Mouse (Mus musculus) neural tube, postnatal 0 days (tissue): ENCODE data around the gene Sfswap. TPM values are rescaled to one million over a fixed set of nuclear protein-coding genes. Genes with fewer than 3 reads are reported as not detected.

Experiments
- polyA plus RNA-seq: library from polyadenylated mRNA; unstranded; fragments of >200 nt; fragmentation: Nextera tagmentation; extraction: Ambion mirVana; gene quantifications from 2 replicates; pipeline ENCODE4 v1.2.1, GENCODE M21; 2015

The Sfswap gene
- polyA plus RNA-seq = 46.9 and 54.6 TPM in 2 replicates

DNA sequence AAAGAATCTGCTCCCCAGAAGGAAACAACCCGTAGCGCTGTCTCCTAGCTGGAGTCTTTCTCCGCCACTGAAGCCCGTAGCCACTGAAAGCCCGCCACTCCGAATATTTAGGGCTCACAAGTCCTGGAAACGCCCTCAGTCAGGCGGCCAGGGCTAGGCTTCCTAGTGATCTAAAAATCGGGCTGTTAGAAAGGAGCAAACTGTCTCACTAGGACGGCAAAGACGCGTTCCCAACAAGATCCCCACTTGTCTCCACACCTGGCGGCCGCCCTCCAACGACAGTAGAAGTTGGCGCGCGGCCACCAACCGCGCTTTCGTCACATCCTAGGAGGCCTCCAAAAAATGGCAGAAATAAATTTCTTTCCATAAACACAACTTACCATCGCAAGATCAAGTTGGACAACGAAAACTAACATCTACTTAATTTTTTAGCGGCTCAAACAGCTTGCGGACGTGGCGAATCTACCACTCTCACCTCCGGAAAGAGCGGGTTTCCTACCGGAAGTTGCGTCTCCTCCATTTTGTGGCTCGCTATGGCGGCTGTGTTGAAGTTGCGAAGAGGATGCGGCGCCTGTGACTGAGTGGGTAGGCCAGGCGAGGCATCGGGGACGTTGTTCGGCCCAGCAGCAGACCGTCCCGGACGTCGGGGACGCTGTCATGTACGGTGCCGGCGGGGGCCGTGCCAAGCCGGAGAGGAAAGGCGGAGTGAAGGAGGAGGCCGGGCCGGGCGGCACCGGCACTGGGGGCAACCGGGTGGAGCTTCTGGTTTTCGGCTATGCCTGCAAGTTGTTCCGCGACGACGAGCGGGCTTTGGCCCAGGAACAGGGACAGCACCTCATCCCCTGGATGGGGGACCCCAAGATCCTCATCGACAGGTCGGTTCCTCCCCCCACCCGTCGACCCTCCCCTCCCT, at the start of gene Sfswap:
TSS of gene Sfswap (plus strand) at position 500 of the 913 bp plus-strand sequence.

DNA sequence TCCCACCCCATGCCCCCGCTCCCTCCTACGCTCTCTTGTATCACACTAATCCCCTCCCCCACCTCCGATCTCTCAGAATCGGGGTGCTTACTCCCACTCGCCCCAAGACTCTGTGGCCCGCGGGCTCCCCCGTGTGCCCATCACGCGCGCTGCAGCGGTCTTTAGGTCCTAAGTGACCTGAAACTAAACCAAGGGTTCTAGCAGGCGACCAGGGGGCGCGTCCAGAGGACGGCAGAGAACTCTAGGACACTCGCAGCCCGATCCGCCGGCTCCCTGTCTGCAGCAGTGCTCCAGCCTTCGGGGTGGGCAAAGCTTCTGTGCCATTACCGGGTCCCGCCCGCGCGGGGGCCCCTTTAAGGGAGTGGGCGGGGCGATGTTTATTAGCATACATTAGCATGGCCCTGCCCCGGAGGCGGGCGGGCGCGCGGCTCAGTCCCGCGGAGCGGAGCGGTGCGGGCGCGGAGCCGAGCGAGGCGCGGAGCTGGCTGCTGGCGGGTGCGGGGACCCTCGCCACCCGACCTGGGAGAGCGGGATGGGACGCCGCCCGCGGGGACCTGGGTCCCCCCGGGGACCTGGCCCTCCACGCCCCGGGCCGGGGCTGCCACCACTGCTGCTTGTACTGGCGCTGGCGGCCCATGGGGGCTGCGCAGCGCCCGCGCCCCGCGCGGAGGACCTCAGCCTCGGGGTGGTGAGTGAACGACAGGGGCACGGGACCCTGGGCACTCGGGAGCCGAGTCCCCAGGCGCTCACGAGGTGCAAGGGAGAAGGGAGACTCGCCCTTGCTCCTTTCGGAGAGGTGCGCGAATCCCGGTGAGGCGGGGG, 83.0 kb downstream of the Sfswap start, which contains the start of gene Mmp17:
TSS of gene Mmp17 (plus strand) at position 409 of the 822 bp plus-strand sequence.

Other genes starting within 250 kb of the Sfswap start
- 13.1 and 14.7 TPM in 2 replicates for gene Mmp17, start 82.9 kb downstream of the Sfswap start, polyA plus RNA-seq
- gene Zfp11, start 168.9 kb downstream of the Sfswap start, polyA plus RNA-seq = 4.5 and 4.6 TPM in 2 replicates
- gene Sept14, start 207.3 kb downstream of the Sfswap start, polyA plus RNA-seq = not detected in 2 replicates
- gene Mrps17, start 214.3 kb downstream of the Sfswap start, polyA plus RNA-seq = 163 and 181 TPM in 2 replicates
- gene Nipsnap2, start 223.8 kb downstream of the Sfswap start, polyA plus RNA-seq = 114 and 122 TPM in 2 replicates